Mouse (Mus musculus): ENCODE results near the gene Rtl10.

- TF ChIP-seq POLR2A (IDR thresholded peaks at IDR 0.05; ENCODE audit: low read depth, low read length) (no peak), CTCF (IDR thresholded peaks at IDR 0.05; ENCODE audit: extremely low read depth, insufficient read length, insufficient replicate concordance, low read depth, low read length) (no peak)
Observed at GRCm38 (mm10) chr16:18528656-18529055, 30.0 kb downstream of the Rtl10 start.

Measured in small intestine, adult 2 months (tissue).